ENCODE assay signal across 18 mouse cellular contexts in genomic region chr6:99936716-99937115, GRCm38 (mm10).
DNase-seq lines count a peak whose midpoint lies in the region; ATAC-seq and TF ChIP-seq lines count a peak whose summit lies in the region.
"Had no signal": no experiment of that assay in that cellular context is flagged by ENCODE, and none has a peak within 500 bp of the region (broad histone marks: within the 10 kb centered on the region; RNA-seq: fewer than 3 reads in every experiment).

No protein-coding gene starts in this region.

- peaks cover 3% of the 10 kb centered on the region; the same call in 1 of the 2 replicates for H3K27me3 ChIP-seq in kidney, embryonic 14.5 days (ENCODE audit: control insufficient read depth, insufficient read depth, low read length)
- 0 out of 2 replicates have a peak, but pooled peaks cover 5% of the 10 kb centered on the region for H3K27me3 ChIP-seq in midbrain, postnatal 0 days (ENCODE audit: insufficient read depth, low read length)
- H3K27me3 ChIP-seq in midbrain, embryonic 13.5 days: 0 out of 2 replicates have a peak, but pooled peaks cover 9% of the 10 kb centered on the region
- H3K27me3 ChIP-seq: forebrain, embryonic 15.5 days; liver, embryonic 15.5 days had no signal

- H3K4me2 ChIP-seq in kidney, embryonic 14.5 days (replicated peaks; ENCODE audit: low read depth, low read length): no peak overlapping the region
- H3K4me2 ChIP-seq in midbrain, postnatal 0 days (ENCODE audit: low read depth, low read length, poor library complexity, severe bottlenecking): no peak overlapping the region
- H3K4me2 ChIP-seq in midbrain, embryonic 13.5 days (replicated peaks): no peak overlapping the region
- H3K4me2 ChIP-seq: forebrain, embryonic 15.5 days; limb, embryonic 12.5 days; liver, embryonic 15.5 days; neural tube, embryonic 12.5 days had no signal

- no peaks in the 10 kb centered on the region for H3K9me3 ChIP-seq in kidney, embryonic 14.5 days (ENCODE audit: control insufficient read depth, low read length)
- no peaks in the 10 kb centered on the region for H3K9me3 ChIP-seq in midbrain, postnatal 0 days (ENCODE audit: low read length)
- H3K9me3 ChIP-seq in midbrain, embryonic 13.5 days: no peaks in the 10 kb centered on the region
- H3K9me3 ChIP-seq: forebrain, embryonic 15.5 days; hindbrain, embryonic 10.5 days; limb, embryonic 12.5 days; liver, embryonic 15.5 days; neural tube, embryonic 12.5 days had no signal

- H3K4me3 ChIP-seq in kidney, embryonic 14.5 days (ENCODE audit: low read length): no peak overlapping the region
- no peak overlapping the region for H3K4me3 ChIP-seq in midbrain, postnatal 0 days (ENCODE audit: low read depth, low read length)
- no peak overlapping the region for H3K4me3 ChIP-seq in midbrain, embryonic 13.5 days (replicated peaks)
- H3K4me3 ChIP-seq: forebrain, embryonic 15.5 days; hindbrain, embryonic 10.5 days; limb, embryonic 12.5 days; liver, embryonic 15.5 days; neural tube, embryonic 12.5 days had no signal

- ATAC-seq in kidney, embryonic 14.5 days (ENCODE audit: low FRiP score, low TSS enrichment): no peak
- ATAC-seq in midbrain, postnatal 0 days (ENCODE audit: low FRiP score): no peak
- no peak for ATAC-seq in midbrain, embryonic 13.5 days
- ATAC-seq: CD4-positive, CD25-positive, alpha-beta regulatory T cell, adult 4 months; forebrain, embryonic 15.5 days had no signal

- TF ChIP-seq CTCF in midbrain, postnatal 0 days (IDR thresholded peaks at IDR 0.05): no peak

- no peak overlapping the region for H3K27ac ChIP-seq in kidney, embryonic 14.5 days (ENCODE audit: low read depth, low read length)
- H3K27ac ChIP-seq in midbrain, postnatal 0 days (ENCODE audit: low read depth, low read length): no peak overlapping the region
- H3K27ac ChIP-seq in midbrain, embryonic 13.5 days: no peak overlapping the region
- H3K27ac ChIP-seq: forebrain, embryonic 15.5 days; hindbrain, embryonic 10.5 days; limb, embryonic 12.5 days; liver, embryonic 15.5 days; neural tube, embryonic 12.5 days; stomach, postnatal 0 days had no signal

- H3K9ac ChIP-seq in kidney, embryonic 14.5 days (ENCODE audit: low read depth, low read length): no peak overlapping the region
- H3K9ac ChIP-seq in midbrain, postnatal 0 days (replicated peaks; ENCODE audit: low read length, poor library complexity, severe bottlenecking): no peak overlapping the region
- H3K9ac ChIP-seq in midbrain, embryonic 13.5 days (replicated peaks): no peak overlapping the region
- H3K9ac ChIP-seq: forebrain, embryonic 15.5 days; limb, embryonic 12.5 days; liver, embryonic 15.5 days; neural tube, embryonic 12.5 days had no signal

- no peaks in the 10 kb centered on the region for H3K36me3 ChIP-seq in kidney, embryonic 14.5 days (ENCODE audit: control insufficient read depth, insufficient read depth, low read length)
- H3K36me3 ChIP-seq in midbrain, postnatal 0 days (ENCODE audit: insufficient read depth, low read length): no peaks in the 10 kb centered on the region
- no peaks in the 10 kb centered on the region for H3K36me3 ChIP-seq in midbrain, embryonic 13.5 days
- H3K36me3 ChIP-seq: forebrain, embryonic 15.5 days; hindbrain, embryonic 10.5 days; limb, embryonic 12.5 days; liver, embryonic 15.5 days; neural tube, embryonic 12.5 days had no signal

- DNase-seq in kidney, adult 9 months: peak; percentile 46
- peak; percentile 17 for DNase-seq in midbrain, postnatal 0 days (ENCODE audit: low spot score)
- peak; percentile 72 for DNase-seq in fibroblast of lung, adult 2 months (ENCODE audit: low read depth)
- no peak for DNase-seq in Muller cell, postnatal 12 days (ENCODE audit: inconsistent ontology term)
- DNase-seq in adrenal gland, postnatal 14 days: no peak
- DNase-seq: cerebellum, adult 9-10 months; gastrocnemius, postnatal 25 days; layer of hippocampus, adult 9-11 months; lung, postnatal 4 days had no signal

- no peaks in the 10 kb centered on the region for H3K4me1 ChIP-seq in kidney, embryonic 14.5 days (ENCODE audit: control insufficient read depth, insufficient read depth, low read length)
- peaks cover 6% of the 10 kb centered on the region; the same call in 1 of the 2 replicates for H3K4me1 ChIP-seq in midbrain, postnatal 0 days (ENCODE audit: insufficient read depth, low read length)
- peaks cover 23% of the 10 kb centered on the region for H3K4me1 ChIP-seq in midbrain, embryonic 13.5 days (replicated peaks)
- H3K4me1 ChIP-seq: liver, embryonic 15.5 days had no signal

Comparison
In these comparisons a context has a peak if more than half of its experiments do, and no peak if none do; other contexts are left out.
1. DNase-seq: peak in kidney, adult 9 months (single experiment), midbrain, postnatal 0 days (single experiment) and fibroblast of lung, adult 2 months (single experiment); none in Muller cell, postnatal 12 days (single experiment) and adrenal gland, postnatal 14 days (single experiment).